Mouse (Mus musculus) megakaryocyte, embryonic 14.5 days (primary cell): Measurements from ENCODE around the gene Slc5a2. TPM values are rescaled to one million over a fixed set of nuclear protein-coding genes. Genes with fewer than 3 reads are reported as not detected.

Experiments
- H3K27me3 ChIP-seq: replicated peaks from 2 replicates; pipeline ENCODE3; 2012; ENCODE audit warnings: inconsistent platforms
- H3K36me3 ChIP-seq: replicated peaks from 2 replicates; pipeline ENCODE3; 2012; ENCODE audit warnings: low read length, inconsistent platforms, mixed read lengths
- H3K4me1 ChIP-seq: 2 replicates; pipeline ENCODE4 v1.6.1; 2012; ENCODE audit warnings: inconsistent platforms
- H3K4me3 ChIP-seq: replicated peaks from 2 replicates; pipeline ENCODE3; 2012; ENCODE audit warnings: moderate library complexity, mild to moderate bottlenecking, inconsistent platforms
- H3K9me3 ChIP-seq: 2 replicates; pipeline ENCODE4 v1.6.1; 2012; ENCODE audit warnings: inconsistent platforms
- FLI1 ChIP-seq: IDR thresholded peaks from 2 replicates; pipeline ENCODE4 v1.6.1; 2012; ENCODE audit warnings: low read length, inconsistent platforms, mixed read lengths
- GATA1 ChIP-seq: IDR thresholded peaks from 3 replicates; pipeline ENCODE4 v1.6.1; 2012; ENCODE audit warnings: mixed read lengths, low read length, inconsistent platforms, borderline replicate concordance
- polyA plus RNA-seq: library from polyadenylated mRNA; stranded (reverse); fragments of >175 nt; gene quantifications from 2 replicates; pipeline ENCODE4 v1.2.3, GENCODE M21; 2012; ENCODE audit warnings: low replicate concordance; ENCODE audit not compliant: insufficient read depth

The Slc5a2 gene
- polyA plus RNA-seq, 1 experiment: not detected

DNA sequence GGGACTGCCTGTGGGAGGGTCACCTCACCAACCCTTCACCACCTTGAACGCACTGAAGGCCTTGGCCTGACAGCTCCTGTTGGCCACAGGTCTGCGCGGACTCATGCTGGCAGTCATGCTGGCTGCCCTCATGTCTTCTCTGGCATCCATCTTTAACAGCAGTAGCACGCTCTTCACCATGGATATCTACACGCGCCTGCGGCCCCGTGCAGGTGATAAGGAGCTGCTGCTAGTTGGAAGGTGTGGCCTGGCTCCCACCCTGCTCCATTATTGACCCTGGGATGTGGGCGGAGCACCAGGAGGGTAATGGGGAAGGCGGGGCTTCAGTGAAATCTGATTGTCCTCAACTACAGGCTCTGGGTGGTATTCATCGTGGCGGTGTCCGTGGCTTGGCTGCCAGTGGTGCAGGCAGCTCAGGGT, 5.0 kb downstream of the Slc5a2 start:
- Histone ChIP-seq H3K4me3 (no peak overlapping the region), H3K9me3 (no peaks in the 10 kb centered on the region), H3K36me3 (peaks cover 55% of the 10 kb centered on the region), H3K27me3 (peaks cover 29% of the 10 kb centered on the region), H3K4me1 (no peaks in the 10 kb centered on the region; the same call in 1 of the 2 replicates)
- TF ChIP-seq FLI1: no peak
- no peak for TF ChIP-seq GATA1

DNA sequence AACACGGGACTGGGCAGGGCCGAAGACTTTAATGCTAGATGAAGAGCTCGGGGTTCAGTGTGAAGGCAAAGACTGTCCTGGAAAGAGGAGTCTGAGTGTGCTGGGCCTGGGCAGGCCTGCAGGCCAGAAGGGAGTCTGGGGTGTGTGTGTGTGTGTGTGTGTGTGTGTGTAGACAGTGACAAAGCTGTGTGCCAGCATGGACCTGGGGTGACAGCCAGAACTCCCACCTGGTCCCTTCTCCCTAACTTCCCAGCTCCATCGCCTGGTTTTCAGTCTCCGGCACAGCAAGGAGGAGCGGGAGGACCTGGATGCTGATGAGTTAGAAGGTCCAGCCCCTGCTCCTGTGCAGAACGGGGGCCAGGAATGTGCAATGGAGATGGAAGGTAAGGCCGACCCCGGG, 6.0 kb downstream of the Slc5a2 start:
- Histone ChIP-seq H3K36me3 (peaks cover 65% of the 10 kb centered on the region), H3K4me1 (no peaks in the 10 kb centered on the region; the same call in 1 of the 2 replicates), H3K27me3 (peaks cover 21% of the 10 kb centered on the region), H3K4me3 (no peak overlapping the region), H3K9me3 (no peaks in the 10 kb centered on the region)
- no peak for TF ChIP-seq FLI1
- TF ChIP-seq GATA1: no peak

DNA sequence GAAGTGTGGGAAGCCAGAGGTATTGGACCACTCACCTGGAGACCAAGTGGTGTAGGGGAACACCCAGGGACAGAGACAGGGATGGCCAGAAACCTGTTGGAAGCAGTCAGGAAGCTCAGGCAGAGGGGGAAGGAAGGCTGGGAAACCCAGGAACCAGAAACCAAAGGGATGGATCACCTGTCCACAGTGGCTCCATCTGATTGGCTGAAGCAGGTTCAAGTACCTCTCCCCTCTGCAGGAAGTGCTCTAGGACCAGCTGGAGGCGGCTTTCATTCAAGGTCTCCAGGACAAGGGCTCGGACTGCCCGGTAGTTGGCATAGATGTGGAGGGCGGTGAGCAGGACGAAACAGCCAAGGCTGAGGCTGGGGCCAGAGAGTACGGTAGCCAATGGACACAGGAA, 10.6 kb downstream of the Slc5a2 start:
- peaks cover 99% of the 10 kb centered on the region for H3K36me3 ChIP-seq
- no peak overlapping the region for H3K4me3 ChIP-seq
- no peak for TF ChIP-seq GATA1
- no peak for TF ChIP-seq FLI1
- no peaks in the 10 kb centered on the region for H3K27me3 ChIP-seq
- no peaks in the 10 kb centered on the region for H3K9me3 ChIP-seq
- no peaks in the 10 kb centered on the region for H3K4me1 ChIP-seq

DNA sequence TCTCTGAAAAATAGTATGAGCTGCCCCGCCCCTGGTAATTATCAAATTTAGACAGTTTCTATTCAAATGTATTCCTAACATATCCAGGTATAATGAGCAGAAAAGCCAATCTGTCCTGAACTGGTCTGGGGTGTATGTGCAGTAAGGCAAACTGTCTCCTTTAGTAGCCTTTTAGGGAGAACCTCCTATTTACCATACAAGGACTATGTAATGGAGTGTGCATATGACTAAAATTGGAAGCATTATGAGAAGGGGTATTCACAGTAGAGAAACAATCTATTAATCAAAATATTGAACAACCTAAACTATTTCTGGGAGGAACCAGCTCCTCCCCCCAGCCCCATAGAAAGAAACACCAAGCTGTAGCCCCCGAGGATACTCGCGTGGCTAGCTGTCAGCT, 14.3 kb downstream of the Slc5a2 start:
- Histone ChIP-seq H3K27me3 (no peaks in the 10 kb centered on the region), H3K4me1 (no peaks in the 10 kb centered on the region), H3K9me3 (no peaks in the 10 kb centered on the region), H3K4me3 (no peak overlapping the region), H3K36me3 (peaks cover 89% of the 10 kb centered on the region)
- TF ChIP-seq GATA1 (no peak), FLI1 (no peak)

DNA sequence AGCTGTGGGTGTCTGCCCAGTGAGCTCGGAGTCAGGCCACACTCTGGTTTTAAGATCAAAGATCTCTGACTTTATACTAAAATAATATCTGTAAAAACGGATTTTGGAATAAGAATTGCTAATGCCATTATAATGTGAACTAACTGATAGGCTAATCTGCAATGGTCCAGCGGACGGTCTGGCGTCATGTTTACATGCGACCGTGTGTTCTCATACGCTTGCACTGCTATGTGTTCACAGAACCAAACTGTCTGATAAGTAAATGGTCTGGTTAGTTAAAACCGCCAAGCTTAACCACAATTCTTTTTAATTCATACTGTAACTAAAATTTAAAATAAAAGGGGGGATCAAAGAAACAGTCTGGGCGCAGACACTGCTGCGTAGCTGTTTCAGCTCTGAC, 16.3 kb downstream of the Slc5a2 start:
- Histone ChIP-seq H3K36me3 (peaks cover 89% of the 10 kb centered on the region), H3K4me3 (no peak overlapping the region), H3K9me3 (no peaks in the 10 kb centered on the region), H3K4me1 (no peaks in the 10 kb centered on the region), H3K27me3 (no peaks in the 10 kb centered on the region)
- TF ChIP-seq GATA1 (no peak), FLI1 (no peak)

DNA sequence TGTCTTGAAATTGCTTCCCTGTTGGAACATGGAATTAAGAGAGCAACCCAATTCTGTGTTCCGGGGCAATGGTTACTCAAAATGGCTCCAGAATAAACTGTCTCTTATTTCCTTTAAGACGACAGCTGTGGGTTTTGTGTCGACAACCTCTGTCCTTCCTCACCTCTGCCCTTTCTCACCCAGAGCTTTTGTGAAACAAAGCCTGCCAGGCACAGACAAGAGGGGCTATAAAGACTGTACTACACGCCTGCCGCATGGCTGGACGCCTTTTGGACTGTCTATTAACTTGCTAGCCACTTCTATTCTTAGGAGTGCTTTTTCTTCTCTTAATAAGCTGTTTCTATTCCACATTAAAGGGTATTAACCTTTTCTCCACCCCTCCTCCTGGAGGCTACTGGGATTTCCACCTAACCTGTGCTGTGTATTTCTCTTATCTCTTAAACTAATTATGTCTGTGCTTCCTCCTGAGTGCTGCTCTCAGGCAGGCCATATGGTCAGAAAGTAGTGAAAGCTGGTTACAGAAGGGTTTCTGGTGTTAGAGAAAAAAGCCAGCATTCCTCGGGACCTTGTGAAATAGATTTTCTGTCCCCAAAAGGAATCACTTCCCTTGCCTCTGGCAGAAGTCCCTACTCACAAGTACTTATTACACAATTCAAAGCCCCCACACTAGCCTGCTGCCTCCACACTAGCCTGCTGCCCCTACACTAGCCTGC, 17.2 kb downstream of the Slc5a2 start:
- no peak overlapping the region for H3K4me3 ChIP-seq
- no peaks in the 10 kb centered on the region for H3K4me1 ChIP-seq
- no peak for TF ChIP-seq GATA1
- TF ChIP-seq FLI1: no peak
- peaks cover 89% of the 10 kb centered on the region for H3K36me3 ChIP-seq
- no peaks in the 10 kb centered on the region for H3K27me3 ChIP-seq
- no peaks in the 10 kb centered on the region for H3K9me3 ChIP-seq

DNA sequence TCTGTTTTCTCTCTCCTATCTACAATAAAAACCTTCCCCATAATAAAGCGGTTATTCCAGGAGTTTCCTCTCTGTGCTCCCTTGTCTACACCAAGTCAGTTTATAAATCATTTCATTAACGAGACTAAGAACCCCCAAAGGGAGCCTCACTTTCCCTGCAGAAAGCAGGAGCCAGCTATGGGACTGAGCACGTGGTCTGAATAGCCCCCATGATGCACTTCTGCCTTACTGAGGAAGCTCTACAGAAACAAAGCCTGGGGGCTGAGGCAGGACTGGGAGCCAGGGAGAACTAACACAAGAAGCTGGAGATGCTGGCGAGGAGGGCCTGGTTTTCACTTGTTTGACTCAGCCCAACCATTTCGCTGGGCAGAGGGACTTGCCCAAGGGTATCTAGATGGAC, 18.6 kb downstream of the Slc5a2 start:
- H3K4me1 ChIP-seq: peaks cover 9% of the 10 kb centered on the region
- no peak for TF ChIP-seq FLI1
- TF ChIP-seq GATA1: no peak
- no peaks in the 10 kb centered on the region for H3K9me3 ChIP-seq
- peaks cover 90% of the 10 kb centered on the region for H3K36me3 ChIP-seq
- H3K4me3 ChIP-seq: no peak overlapping the region
- H3K27me3 ChIP-seq: no peaks in the 10 kb centered on the region

DNA sequence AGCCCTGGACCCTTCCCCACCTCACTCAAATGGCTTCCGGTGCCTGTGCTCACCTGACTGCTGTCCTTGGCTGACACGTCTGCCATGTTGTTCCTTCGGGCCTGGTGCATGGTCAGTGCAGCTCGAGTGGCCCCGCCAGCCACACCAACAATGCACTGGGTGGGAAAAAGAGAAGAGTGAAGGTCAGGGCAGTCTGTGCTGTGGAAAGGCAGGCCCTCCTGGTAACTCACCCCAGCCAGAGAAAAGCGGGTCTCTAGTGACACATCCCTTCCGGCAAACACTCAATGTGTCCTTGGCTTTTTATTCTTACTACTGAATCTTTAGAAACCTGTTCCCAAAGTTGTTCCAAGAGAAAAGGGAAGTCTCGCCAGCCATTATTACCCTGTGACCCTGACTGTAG, 19.6 kb downstream of the Slc5a2 start:
- H3K27me3 ChIP-seq: no peaks in the 10 kb centered on the region
- H3K9me3 ChIP-seq: no peaks in the 10 kb centered on the region
- H3K4me1 ChIP-seq: peaks cover 19% of the 10 kb centered on the region
- peaks cover 89% of the 10 kb centered on the region for H3K36me3 ChIP-seq
- no peak overlapping the region for H3K4me3 ChIP-seq
- TF ChIP-seq GATA1 (no peak), FLI1 (no peak)

DNA sequence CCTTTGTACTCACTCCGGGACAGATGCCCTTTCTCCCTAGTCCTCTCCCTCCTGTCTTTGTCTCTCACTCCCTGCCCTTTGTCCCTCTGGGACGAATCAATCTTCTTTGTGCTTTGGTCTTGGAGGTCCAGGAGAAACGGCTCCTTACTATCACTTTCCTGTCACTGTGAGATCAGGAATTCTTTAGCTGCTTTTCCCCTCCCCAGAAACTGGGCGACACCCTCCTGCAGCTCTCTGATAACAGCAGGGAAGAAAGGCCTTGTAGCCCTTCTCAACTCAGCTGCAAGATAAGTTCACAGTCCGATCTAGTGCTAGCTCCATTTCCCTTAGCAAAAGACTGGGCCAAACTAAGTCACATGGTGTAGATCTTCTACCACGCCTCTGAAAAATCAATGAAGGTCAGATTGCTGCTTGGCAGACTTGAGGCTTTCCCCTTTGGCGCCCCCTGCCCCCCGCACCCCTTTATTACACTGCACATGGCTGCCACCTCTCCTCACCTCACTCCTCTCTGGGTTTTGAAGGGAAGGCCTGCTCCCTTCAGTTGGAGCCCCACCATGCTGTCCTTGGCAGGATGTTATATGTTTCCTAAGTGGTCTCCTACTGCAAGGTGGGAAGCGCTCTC, 23.6 kb downstream of the Slc5a2 start:
- H3K4me3 ChIP-seq: no peak overlapping the region
- no peaks in the 10 kb centered on the region for H3K27me3 ChIP-seq
- TF ChIP-seq GATA1 (no peak), FLI1 (no peak)
- peaks cover 96% of the 10 kb centered on the region for H3K36me3 ChIP-seq
- H3K9me3 ChIP-seq: no peaks in the 10 kb centered on the region
- peaks cover 25% of the 10 kb centered on the region for H3K4me1 ChIP-seq

DNA sequence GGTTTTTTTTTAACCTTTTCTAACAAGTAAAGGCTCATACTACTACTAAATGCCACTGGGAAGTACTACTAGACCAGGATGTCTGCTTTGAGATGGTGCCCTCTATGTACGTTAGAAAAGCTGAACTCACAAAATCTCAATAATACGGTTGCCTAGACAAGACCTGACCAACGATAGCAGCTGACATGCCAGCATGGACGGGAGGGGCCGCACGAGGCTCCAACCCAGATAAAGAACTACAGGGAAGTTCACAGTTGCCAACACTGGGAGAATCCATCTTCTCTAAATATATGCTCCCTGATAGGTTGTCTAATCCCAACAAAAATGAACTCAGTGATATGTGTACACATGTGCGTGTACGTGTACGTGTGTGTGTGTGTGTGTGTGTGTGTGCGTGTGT, 29.3 kb downstream of the Slc5a2 start:
- peaks cover 57% of the 10 kb centered on the region for H3K36me3 ChIP-seq
- TF ChIP-seq FLI1 (no peak), GATA1 (no peak)
- peaks cover 40% of the 10 kb centered on the region for H3K4me1 ChIP-seq
- no peak overlapping the region for H3K4me3 ChIP-seq
- no peaks in the 10 kb centered on the region for H3K9me3 ChIP-seq
- no peaks in the 10 kb centered on the region for H3K27me3 ChIP-seq
